In the genomic region with DNA sequence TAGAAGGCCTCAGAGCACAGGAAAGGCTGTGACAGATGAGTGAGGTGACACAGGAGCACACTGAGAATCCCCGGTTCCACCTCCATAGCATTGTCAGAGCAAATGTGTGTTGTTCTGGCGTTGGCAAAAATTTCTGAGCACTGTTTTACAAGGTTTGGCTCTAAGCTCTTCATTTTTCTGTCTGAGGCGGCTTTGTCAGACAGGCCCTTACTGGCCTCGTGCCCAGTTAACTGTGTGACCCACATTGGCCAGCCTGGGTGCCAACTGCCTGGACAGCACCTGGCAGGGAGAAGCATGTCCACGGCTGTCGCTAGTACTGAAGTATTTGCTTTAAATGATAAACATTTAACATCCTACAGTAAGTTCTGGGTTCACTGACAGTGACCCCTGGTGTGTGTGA, we compare ENCODE assay signal across 7 mouse cellular contexts. TPM values are rescaled to one million over a fixed set of nuclear protein-coding genes. Genes with fewer than 3 reads are reported as not detected.
DNase-seq lines count a peak whose midpoint lies in the region; ATAC-seq and TF ChIP-seq lines count a peak whose summit lies in the region.

No protein-coding gene starts in this region.

- no peak for TF ChIP-seq CTCF in liver, postnatal 0 days (IDR thresholded peaks at IDR 0.05; ENCODE audit: low read depth)

- DNase-seq in liver, postnatal 0 days: peak; percentile 48
- DNase-seq in liver: no peak
- DNase-seq in adrenal gland, postnatal 10 days: peak; percentile 88
- peak; percentile 90 to 92 for DNase-seq in cerebellum, postnatal 36 days
- peak; percentile 33 to 58 for DNase-seq in kidney, postnatal 4 days
- no peak for DNase-seq in thymus, adult 18-20 months

- no peaks in the 10 kb centered on the region for H3K36me3 ChIP-seq in liver, postnatal 0 days (replicated peaks; ENCODE audit: insufficient read depth, low read length)

- H3K4me2 ChIP-seq in liver, postnatal 0 days (ENCODE audit: low read depth, low read length): no peak overlapping the region

- peaks cover 36% of the 10 kb centered on the region for H3K4me1 ChIP-seq in liver, postnatal 0 days (ENCODE audit: insufficient read depth)

- H3K27ac ChIP-seq in liver, postnatal 0 days (ENCODE audit: low read depth): peak overlapping the region; percentile 71

- H3K4me3 ChIP-seq in liver, postnatal 0 days (ENCODE audit: low read depth, low read length): no peak overlapping the region

- WGBS in liver, postnatal 0 days (ENCODE audit: insufficient replicate concordance): 55% methylated on average over 6 of the region's 6 CpGs

- no peak for TF ChIP-seq EP300 in liver, postnatal 0 days (IDR thresholded peaks at IDR 0.05; ENCODE audit: low read depth)

- no peaks in the 10 kb centered on the region for H3K9me3 ChIP-seq in liver, postnatal 0 days (ENCODE audit: low read length)

- H3K9ac ChIP-seq in liver, postnatal 0 days (replicated peaks): 0 out of 2 replicates have a peak overlapping the region, but pooled peaks have one; percentile 21

- no peaks in the 10 kb centered on the region for H3K27me3 ChIP-seq in liver, postnatal 0 days (ENCODE audit: insufficient read depth, low read length)

- ATAC-seq in liver, postnatal 0 days: no peak
- ATAC-seq in monocyte, adult 5-6 weeks (replicated peaks; ENCODE audit: insufficient number of reproducible peaks, low FRiP score, low TSS enrichment, poor library complexity, severe bottlenecking): no peak

RNA-seq across cellular contexts. Expression of a gene that starts 35.4 kb away (rescaled TPM):
- 7.0 and 8.9 TPM in 2 replicates for polyA plus RNA-seq in liver, postnatal 0 days (2015; fragmentation: Nextera tagmentation; extraction: Ambion mirVana)
- total RNA-seq in adrenal gland, postnatal 10 days (2021): 10 to 100 TPM; 22.9 to 25.7 TPM
- 15.8 to 26.0 TPM (median 17.3 TPM) in 3 replicates for total RNA-seq in monocyte, adult 5-6 weeks (2017)

Comparison
In these comparisons a context has a peak if more than half of its experiments do, and no peak if none do; other contexts are left out.
1. DNase-seq: peak in liver, postnatal 0 days (single experiment), adrenal gland, postnatal 10 days (single experiment), cerebellum, postnatal 36 days (2 of 2) and kidney, postnatal 4 days (2 of 2); none in liver (single experiment) and thymus, adult 18-20 months (0 of 2).